Mouse (Mus musculus): Measurements from ENCODE around the gene Chchd1.

GRCm38 (mm10) chr14:20723006-20723405 lies 20.2 kb downstream of the Chchd1 start:
- TF ChIP-seq POLR2A (IDR thresholded peaks at IDR 0.05; ENCODE audit: insufficient read depth, low read depth, low read length) (no peak), CTCF (IDR thresholded peaks at IDR 0.05; ENCODE audit: insufficient read depth, low read depth, low read length) (no peak)
